Mouse (Mus musculus) forebrain, embryonic 13.5 days (tissue): ENCODE data around the gene Zfp37. TPM values are rescaled to one million over a fixed set of nuclear protein-coding genes. Genes with fewer than 3 reads are reported as not detected.
"Not testable (repeated sequence)": the region's sequence is repeated elsewhere in the genome, so short reads cannot be mapped to it uniquely, and the experiment has no call there.

Source experiments
- ATAC-seq: fragments of 200-750 bp; cut with Nextera tagmentation; 2 replicates; pipeline ENCODE4 v1.8.0; 2017
- H3K27ac ChIP-seq: fragments of 300-500 bp; sonication (generic); 2 replicates; pipeline ENCODE4 v1.5.1; 2015; ENCODE audit warnings: inconsistent platforms, mild to moderate bottlenecking, moderate library complexity
- H3K27me3 ChIP-seq: fragments of 300-500 bp; sonication (generic); 2 replicates; pipeline ENCODE4 v1.6.1; 2015; ENCODE audit warnings: mild to moderate bottlenecking, inconsistent platforms
- H3K36me3 ChIP-seq: fragments of 300-500 bp; sonication (generic); 2 replicates; pipeline ENCODE4 v1.6.1; 2015; ENCODE audit warnings: mild to moderate bottlenecking, inconsistent platforms; ENCODE audit not compliant: poor library complexity, severe bottlenecking
- H3K4me1 ChIP-seq: fragments of 300-500 bp; sonication (generic); 2 replicates; pipeline ENCODE4 v1.6.1; 2015; ENCODE audit warnings: inconsistent platforms
- H3K4me2 ChIP-seq: fragments of 300-500 bp; sonication (generic); 2 replicates; pipeline ENCODE4 v1.6.1; 2015; ENCODE audit warnings: inconsistent platforms, mild to moderate bottlenecking, moderate library complexity
- H3K4me3 ChIP-seq: fragments of 300-500 bp; sonication (generic); 2 replicates; pipeline ENCODE4 v1.5.1; 2015; ENCODE audit warnings: mild to moderate bottlenecking, inconsistent platforms
- H3K9ac ChIP-seq: fragments of 300-500 bp; sonication (generic); 2 replicates; pipeline ENCODE4 v1.6.1; 2015; ENCODE audit warnings: mild to moderate bottlenecking, inconsistent platforms
- H3K9me3 ChIP-seq: fragments of 300-500 bp; sonication (generic); replicated peaks from 2 replicates; pipeline ENCODE4 v1.6.1; 2016; ENCODE audit warnings: inconsistent platforms
- WGBS: fragments of 180-500 bp; shearing (Covaris S2); methylation state at CpG from one replicate; pipeline ENCODE4 v1.1.7; 2015; 5-methylcytosine and 5-hydroxymethylcytosine counted together
- polyA plus RNA-seq: library from polyadenylated mRNA; unstranded; fragments of >200 nt; fragmentation: Nextera tagmentation; extraction: Ambion mirVana; gene quantifications from 2 replicates; pipeline ENCODE4 v1.2.1, GENCODE M21; 2015

The Zfp37 gene
- 19.8 and 20.5 TPM in 2 replicates for polyA plus RNA-seq

GRCm38 (mm10) chr4:62230769-62231168, at the start of gene Zfp37:
Gene Zfp37 (minus strand): TSS chr4:62231047.
- no peak for ATAC-seq
- Histone ChIP-seq H3K4me1 (no peaks in the 10 kb centered on the region), H3K36me3 (no peaks in the 10 kb centered on the region), H3K9me3 (no peaks in the 10 kb centered on the region), H3K27ac (no peak within 1 kb of the TSS), H3K9ac (no peak within 1 kb of the TSS), H3K4me2 (no peak within 1 kb of the TSS), H3K27me3 (no peaks in the 10 kb centered on the region), H3K4me3 (no peak within 1 kb of the TSS)
- 77% methylated on average over 13 of the region's 13 CpGs for WGBS

GRCm38 (mm10) chr4:62278081-62278480, 47.2 kb upstream of the Zfp37 start:
- H3K27me3 ChIP-seq: no peaks in the 10 kb centered on the region
- no peak overlapping the region for H3K9ac ChIP-seq
- no peaks in the 10 kb centered on the region for H3K36me3 ChIP-seq
- no peak for ATAC-seq
- H3K27ac ChIP-seq: no peak overlapping the region
- H3K9me3 ChIP-seq: no peaks in the 10 kb centered on the region
- no peak overlapping the region for H3K4me3 ChIP-seq
- WGBS: 81% methylated on average over 4 of the region's 4 CpGs
- no peak overlapping the region for H3K4me2 ChIP-seq
- peaks cover 6% of the 10 kb centered on the region for H3K4me1 ChIP-seq

- H3K4me2 ChIP-seq: no peak overlapping the region
- H3K27ac ChIP-seq: no peak overlapping the region
- no peak overlapping the region for H3K9ac ChIP-seq
- H3K36me3 ChIP-seq: no peaks in the 10 kb centered on the region
- no peaks in the 10 kb centered on the region for H3K27me3 ChIP-seq
- ATAC-seq: no peak
- H3K4me3 ChIP-seq: no peak overlapping the region
- no peaks in the 10 kb centered on the region for H3K9me3 ChIP-seq
- WGBS: 61% methylated on average over 3 of the region's 3 CpGs
- peaks cover 6% of the 10 kb centered on the region for H3K4me1 ChIP-seq
Measured at GRCm38 (mm10) chr4:62277222-62277621, 46.4 kb upstream of the Zfp37 start.

GRCm38 (mm10) chr4:62276642-62277041, 45.8 kb upstream of the Zfp37 start:
- H3K4me3 ChIP-seq: no peak overlapping the region
- H3K9me3 ChIP-seq: no peaks in the 10 kb centered on the region
- H3K36me3 ChIP-seq: no peaks in the 10 kb centered on the region
- H3K4me2 ChIP-seq: no peak overlapping the region
- peaks cover 6% of the 10 kb centered on the region for H3K4me1 ChIP-seq
- H3K27ac ChIP-seq: no peak overlapping the region
- no peak for ATAC-seq
- H3K9ac ChIP-seq: no peak overlapping the region
- no peaks in the 10 kb centered on the region for H3K27me3 ChIP-seq
- 88% methylated on average over 10 of the region's 10 CpGs for WGBS

GRCm38 (mm10) chr4:62274841-62275536, 44.1 kb upstream of the Zfp37 start:
- no peaks in the 10 kb centered on the region for H3K27me3 ChIP-seq
- H3K4me1 ChIP-seq: peaks cover 6% of the 10 kb centered on the region
- 0 out of 2 replicates have a peak overlapping the region, but pooled peaks have one; percentile 0 for H3K4me2 ChIP-seq
- ATAC-seq: peak; percentile 71
- 6% methylated on average over 12 of the region's 12 CpGs for WGBS
- H3K4me3 ChIP-seq: no peak overlapping the region
- H3K9ac ChIP-seq: no peak overlapping the region
- no peak overlapping the region for H3K27ac ChIP-seq
- H3K36me3 ChIP-seq: no peaks in the 10 kb centered on the region
- H3K9me3 ChIP-seq: no peaks in the 10 kb centered on the region

- peaks cover 6% of the 10 kb centered on the region for H3K4me1 ChIP-seq
- H3K27ac ChIP-seq: no peak overlapping the region
- H3K27me3 ChIP-seq: no peaks in the 10 kb centered on the region
- H3K36me3 ChIP-seq: no peaks in the 10 kb centered on the region
- H3K9me3 ChIP-seq: no peaks in the 10 kb centered on the region
- H3K4me3 ChIP-seq: no peak overlapping the region
- 95% methylated on average over 10 of the region's 10 CpGs for WGBS
- no peak overlapping the region for H3K4me2 ChIP-seq
- no peak for ATAC-seq
- no peak overlapping the region for H3K9ac ChIP-seq
Measured at GRCm38 (mm10) chr4:62273916-62274315, 43.1 kb upstream of the Zfp37 start.

GRCm38 (mm10) chr4:62272696-62273095, 41.8 kb upstream of the Zfp37 start:
- H3K27ac ChIP-seq: no peak overlapping the region
- ATAC-seq: no peak
- H3K4me1 ChIP-seq: peaks cover 6% of the 10 kb centered on the region
- H3K27me3 ChIP-seq: no peaks in the 10 kb centered on the region
- 93% methylated on average over 10 of the region's 10 CpGs for WGBS
- H3K4me3 ChIP-seq: no peak overlapping the region
- H3K36me3 ChIP-seq: no peaks in the 10 kb centered on the region
- no peak overlapping the region for H3K4me2 ChIP-seq
- no peaks in the 10 kb centered on the region for H3K9me3 ChIP-seq
- no peak overlapping the region for H3K9ac ChIP-seq

- 83% methylated on average over 10 of the region's 10 CpGs for WGBS
- Histone ChIP-seq H3K27me3 (no peaks in the 10 kb centered on the region), H3K4me1 (no peaks in the 10 kb centered on the region), H3K36me3 (no peaks in the 10 kb centered on the region), H3K9me3 (no peaks in the 10 kb centered on the region), H3K9ac (no peak overlapping the region), H3K4me2 (no peak overlapping the region), H3K27ac (no peak overlapping the region), H3K4me3 (no peak overlapping the region)
- ATAC-seq: no peak
Measured at GRCm38 (mm10) chr4:62267101-62267500, 36.3 kb upstream of the Zfp37 start.

- H3K27ac ChIP-seq, H3K4me2 ChIP-seq, H3K9me3 ChIP-seq, H3K36me3 ChIP-seq, ATAC-seq, H3K9ac ChIP-seq, H3K27me3 ChIP-seq, H3K4me1 ChIP-seq, H3K4me3 ChIP-seq: not testable (repeated sequence)
- 76% methylated on average over 7 of the region's 7 CpGs for WGBS
Measured at GRCm38 (mm10) chr4:62266016-62266415, 35.2 kb upstream of the Zfp37 start.

- H3K27me3 ChIP-seq: no peaks in the 10 kb centered on the region
- H3K27ac ChIP-seq: no peak overlapping the region
- ATAC-seq: no peak
- H3K4me1 ChIP-seq: no peaks in the 10 kb centered on the region
- no peak overlapping the region for H3K9ac ChIP-seq
- H3K4me2 ChIP-seq: no peak overlapping the region
- no peak overlapping the region for H3K4me3 ChIP-seq
- no peaks in the 10 kb centered on the region for H3K9me3 ChIP-seq
- no peaks in the 10 kb centered on the region for H3K36me3 ChIP-seq
- WGBS: 83% methylated on average over 10 of the region's 10 CpGs
Measured at GRCm38 (mm10) chr4:62265154-62265836, 34.4 kb upstream of the Zfp37 start.

GRCm38 (mm10) chr4:62263133-62263844, 32.4 kb upstream of the Zfp37 start:
- Histone ChIP-seq H3K4me3 (no peak overlapping the region), H3K9me3 (no peaks in the 10 kb centered on the region), H3K27me3 (no peaks in the 10 kb centered on the region), H3K27ac (no peak overlapping the region), H3K4me2 (no peak overlapping the region), H3K9ac (no peak overlapping the region), H3K36me3 (no peaks in the 10 kb centered on the region), H3K4me1 (no peaks in the 10 kb centered on the region)
- no peak for ATAC-seq
- 37% methylated on average over 7 of the region's 7 CpGs for whole genome bisulfite sequencing

GRCm38 (mm10) chr4:62262276-62262675, 31.4 kb upstream of the Zfp37 start, which contains the start of gene Slc31a2:
Gene Slc31a2 (plus strand): TSS chr4:62262562.
- Histone ChIP-seq H3K27me3 (no peaks in the 10 kb centered on the region), H3K9me3 (no peaks in the 10 kb centered on the region), H3K4me3 (no peak within 1 kb of the TSS), H3K27ac (no peak within 1 kb of the TSS), H3K4me2 (no peak within 1 kb of the TSS), H3K36me3 (no peaks in the 10 kb centered on the region), H3K9ac (no peak within 1 kb of the TSS), H3K4me1 (no peaks in the 10 kb centered on the region)
- WGBS: 50% methylated on average over 2 of the region's 2 CpGs
- ATAC-seq: no peak
